Mouse (Mus musculus) hematopoietic stem cell, adult 5-6 weeks (primary cell): ENCODE data around the gene Slc7a10. TPM values are rescaled to one million over a fixed set of nuclear protein-coding genes. Genes with fewer than 3 reads are reported as not detected.

Source experiments
- ATAC-seq, 2 experiments: fragments of 125-278 bp in 1 of 2; replicated peaks in 1 of 2; 2 replicates each; pipeline ENCODE4 v1.8.0; 2016 to 2017; ENCODE audit warnings: inconsistent platforms in 2 of 2, mild to moderate bottlenecking in 2 of 2, moderate number of reproducible peaks in 2 of 2, low read depth in 1 of 2, moderate TSS enrichment in 1 of 2; ENCODE audit not compliant: low FRiP score in 2 of 2, poor library complexity in 2 of 2, severe bottlenecking in 2 of 2, insufficient read depth in 1 of 2, low TSS enrichment in 1 of 2
- total RNA-seq: library from RNA; stranded (forward); fragments of 172-1452, 232-1000 nt; gene quantifications from 2 replicates; pipeline ENCODE4 v1.2.3, GENCODE M21; 2017

The Slc7a10 gene
- total RNA-seq, 1 experiment from 2014 or later: not detected

- no peak for ATAC-seq
These were observed 19.2 kb upstream of the Slc7a10 start for GRCm38 (mm10) chr7:35166988-35167387.

GRCm38 (mm10) chr7:35167925-35168324, 18.3 kb upstream of the Slc7a10 start:
- no peak for ATAC-seq

DNA sequence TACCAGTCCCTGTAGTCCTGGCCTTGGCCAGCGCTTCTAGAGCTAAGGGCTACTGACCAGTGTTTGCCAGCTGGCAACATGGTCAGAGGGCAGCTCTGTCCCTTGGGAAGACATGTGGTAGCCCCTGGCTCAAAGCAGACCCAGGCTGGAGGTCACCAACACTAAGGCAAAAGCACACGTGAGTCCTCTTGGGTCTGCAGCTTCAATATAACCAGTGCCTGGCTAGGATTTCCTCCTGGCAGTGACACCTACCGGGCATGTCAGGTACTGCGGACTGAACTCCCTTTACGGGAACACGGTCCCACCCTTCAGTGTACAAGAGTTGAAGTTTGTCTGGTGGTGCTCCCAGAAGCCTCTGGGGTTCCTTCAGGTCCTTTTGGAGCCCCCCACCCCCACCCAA, 16.8 kb upstream of the Slc7a10 start:
- ATAC-seq: peak; percentile 79 to 87

- ATAC-seq: peak; percentile 51 to 61
These were observed 14.3 kb upstream of the Slc7a10 start for GRCm38 (mm10) chr7:35171867-35172382.

- no peak for ATAC-seq
These were observed 13.7 kb upstream of the Slc7a10 start for GRCm38 (mm10) chr7:35172519-35172918.

GRCm38 (mm10) chr7:35175533-35175932, 10.7 kb upstream of the Slc7a10 start:
- ATAC-seq: no peak

DNA sequence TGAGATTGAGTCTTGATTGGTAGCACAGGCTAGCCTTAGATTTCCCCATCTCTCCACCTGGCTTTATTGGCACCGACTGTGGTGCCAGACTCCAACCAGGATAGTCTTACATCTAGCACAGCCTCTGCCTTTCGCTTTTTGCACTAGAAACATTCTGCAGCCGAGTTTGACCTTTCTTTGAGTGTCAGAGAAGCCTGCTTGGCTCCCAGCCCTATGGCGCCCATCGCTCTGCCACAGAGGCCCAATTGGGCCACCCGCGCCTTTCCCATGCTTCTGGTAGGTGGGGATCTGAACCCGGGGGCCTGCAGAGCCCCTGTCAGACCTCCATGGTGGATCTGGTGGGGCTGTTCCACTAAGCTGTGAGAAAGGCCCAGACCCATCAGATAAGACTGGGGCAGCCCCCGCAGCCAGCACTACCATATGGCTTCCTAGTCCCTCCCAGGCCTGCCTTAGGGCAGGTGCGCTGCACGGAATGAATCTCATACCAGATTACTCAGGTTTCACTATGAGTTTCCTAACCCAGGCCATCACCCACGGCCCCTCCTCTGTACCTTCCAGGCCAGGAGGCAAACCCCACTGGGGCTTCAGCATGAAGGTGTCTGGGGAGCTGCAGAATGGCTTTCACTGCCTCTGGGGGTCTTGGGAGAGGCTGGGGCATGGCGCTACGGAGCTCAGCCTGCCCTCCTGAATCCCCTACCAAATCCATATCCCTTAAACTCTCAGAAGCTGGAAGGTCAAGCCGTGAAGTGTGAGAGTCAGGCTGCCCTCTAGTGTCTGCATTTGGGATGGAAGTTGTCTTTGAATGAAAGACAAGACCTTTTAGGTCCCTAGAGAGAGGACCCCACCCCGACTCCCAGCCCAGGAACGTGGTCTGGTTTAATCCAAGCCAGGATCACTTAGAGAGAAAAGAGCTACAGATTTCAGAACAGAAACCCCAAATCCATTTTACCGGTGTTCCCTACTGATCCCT, 9.5 kb upstream of the Slc7a10 start:
- no peak for ATAC-seq

- peak in 1 of 2 experiments; percentile 51; a peak in 2 of 4 replicates for ATAC-seq
These were observed 1.1 kb upstream of the Slc7a10 start for GRCm38 (mm10) chr7:35184833-35185724.

DNA sequence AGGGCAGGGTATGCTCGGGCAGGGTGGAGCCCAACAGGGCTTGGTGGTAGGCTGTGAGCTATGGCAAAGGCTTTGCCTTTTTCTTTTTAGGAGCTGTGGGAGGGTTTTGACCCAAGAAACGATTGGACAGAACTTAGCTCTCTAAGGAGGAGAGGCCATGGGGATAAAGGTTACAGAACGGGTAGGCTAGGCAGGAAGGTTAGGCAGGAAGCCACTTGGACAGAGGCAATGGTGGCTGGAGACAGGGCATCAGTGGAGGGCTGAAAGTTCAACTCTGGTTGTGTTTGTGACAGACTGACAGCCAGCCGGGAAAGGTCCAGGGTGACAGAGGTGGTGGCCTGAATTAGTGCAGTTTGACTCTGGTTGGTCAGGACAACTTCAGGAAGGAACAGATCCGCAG, 3.5 kb downstream of the Slc7a10 start:
- ATAC-seq: no peak

DNA sequence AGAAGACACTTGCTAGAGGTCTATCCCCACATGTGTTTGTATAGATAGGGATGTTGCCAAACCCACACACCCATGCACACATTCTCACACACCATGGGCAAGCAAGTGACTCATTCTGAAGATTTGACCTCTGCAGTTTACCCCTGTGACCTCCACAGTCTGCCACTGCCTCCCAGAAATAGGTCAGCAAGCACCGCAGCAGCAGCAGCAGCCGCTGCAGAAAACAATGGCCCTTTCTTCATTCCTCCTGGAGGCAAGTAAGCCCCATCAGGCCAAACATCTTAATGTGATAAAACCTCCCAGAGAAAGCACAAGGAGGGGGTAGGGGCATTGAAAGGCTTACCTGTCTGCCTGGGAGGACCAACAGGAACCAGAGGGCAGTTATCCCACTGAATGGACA, 5.1 kb downstream of the Slc7a10 start:
- ATAC-seq: no peak

GRCm38 (mm10) chr7:35197022-35197421, 10.8 kb downstream of the Slc7a10 start:
- ATAC-seq: no peak

DNA sequence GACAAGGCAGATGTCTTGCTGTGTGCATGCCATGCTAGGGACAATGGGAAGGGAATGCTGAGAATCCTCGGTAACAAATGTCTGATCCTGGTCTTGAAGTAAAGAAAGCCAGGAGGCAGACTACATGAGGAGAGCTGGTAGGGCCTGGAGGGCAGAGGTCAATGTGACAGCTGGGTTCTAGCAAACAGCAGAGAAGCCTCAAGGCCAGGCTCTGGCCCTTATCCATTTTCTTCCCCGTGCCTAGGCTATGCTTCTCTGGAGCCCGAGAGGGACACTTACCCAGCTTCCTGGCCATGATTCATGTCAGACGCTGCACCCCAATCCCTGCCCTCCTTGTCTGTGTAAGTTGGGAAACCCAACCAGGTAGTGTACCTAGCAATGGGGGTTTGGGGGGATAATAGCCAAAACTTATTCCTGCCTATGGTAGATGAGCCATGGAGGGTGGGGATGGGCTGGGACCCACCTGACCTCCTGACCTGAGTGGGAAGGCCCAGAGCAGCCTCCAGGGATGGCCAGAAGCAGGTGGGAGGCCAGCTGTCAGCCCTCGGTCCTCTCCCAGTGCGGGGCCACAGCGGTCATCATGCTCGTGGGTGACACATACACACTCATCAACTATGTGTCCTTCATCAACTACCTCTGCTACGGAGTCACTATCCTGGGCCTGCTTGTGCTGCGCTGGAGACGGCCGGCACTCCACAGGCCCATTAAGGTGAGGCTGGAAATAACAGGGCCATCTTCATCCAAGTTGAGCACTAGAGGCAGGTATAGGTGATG, 13.0 kb downstream of the Slc7a10 start:
- no peak for ATAC-seq

DNA sequence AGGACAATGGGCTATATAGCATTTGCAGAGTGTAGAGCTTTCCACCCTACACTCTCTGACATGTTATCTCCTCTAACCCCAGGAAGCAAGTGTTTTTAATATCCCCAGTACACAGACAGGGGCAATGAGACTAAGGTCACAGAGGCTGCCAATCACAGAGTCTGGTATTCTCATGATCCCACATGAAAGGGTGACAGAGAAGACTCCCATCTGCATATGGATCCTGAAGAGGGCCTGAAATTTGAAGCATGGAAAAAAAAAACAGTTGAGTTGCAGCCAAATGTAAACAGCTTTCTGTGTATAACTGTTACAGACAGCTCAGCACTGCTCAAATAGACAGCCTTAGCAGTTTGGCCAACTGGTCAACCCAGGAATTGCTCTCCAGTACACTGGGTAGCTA, 13.6 kb downstream of the Slc7a10 start:
- no peak for ATAC-seq

- no peak for ATAC-seq
These were observed 25.6 kb downstream of the Slc7a10 start for GRCm38 (mm10) chr7:35211791-35212190.

DNA sequence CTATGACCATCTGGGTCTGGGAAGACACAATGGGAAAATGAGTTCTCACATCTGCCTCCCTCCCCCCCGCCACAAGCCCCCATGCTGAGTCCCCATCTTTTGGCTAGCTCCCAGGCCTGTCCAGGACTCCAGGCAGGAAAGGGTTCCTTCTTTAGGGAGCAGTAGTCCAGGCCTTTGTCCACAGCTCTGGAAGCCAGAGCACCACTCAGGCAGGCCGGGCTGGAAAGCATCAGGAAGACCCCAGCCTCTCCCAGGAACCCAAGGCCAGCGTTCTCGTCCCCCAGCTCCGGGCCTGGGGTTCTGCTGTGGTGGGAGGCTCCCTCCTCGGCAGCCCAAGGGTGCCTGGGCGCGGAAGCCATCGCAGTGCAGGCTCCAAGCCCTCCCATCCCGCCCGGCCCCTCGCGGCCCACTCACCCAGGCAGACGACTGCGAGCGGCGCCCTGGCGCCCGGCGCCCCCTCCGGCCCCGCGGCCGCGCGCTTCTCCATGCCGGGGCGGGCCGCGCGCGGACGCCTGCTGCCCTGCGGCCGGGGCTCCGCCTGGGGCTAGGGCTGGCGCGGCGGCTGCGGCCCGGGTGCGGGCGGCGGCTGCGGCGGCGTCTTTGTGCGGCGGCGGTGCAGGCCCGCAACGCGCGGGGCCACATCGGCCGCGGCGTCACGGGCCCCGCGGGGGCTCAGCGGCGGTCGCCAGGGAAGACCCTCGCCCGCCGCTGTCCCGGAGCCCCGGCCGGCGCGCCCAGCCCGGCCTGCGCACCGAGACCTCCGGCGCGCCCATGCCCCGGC, 28.4 kb downstream of the Slc7a10 start:
- 0 out of 4 replicates have a peak, but pooled peaks of 1 of the 2 experiments have one; percentile 27 for ATAC-seq

DNA sequence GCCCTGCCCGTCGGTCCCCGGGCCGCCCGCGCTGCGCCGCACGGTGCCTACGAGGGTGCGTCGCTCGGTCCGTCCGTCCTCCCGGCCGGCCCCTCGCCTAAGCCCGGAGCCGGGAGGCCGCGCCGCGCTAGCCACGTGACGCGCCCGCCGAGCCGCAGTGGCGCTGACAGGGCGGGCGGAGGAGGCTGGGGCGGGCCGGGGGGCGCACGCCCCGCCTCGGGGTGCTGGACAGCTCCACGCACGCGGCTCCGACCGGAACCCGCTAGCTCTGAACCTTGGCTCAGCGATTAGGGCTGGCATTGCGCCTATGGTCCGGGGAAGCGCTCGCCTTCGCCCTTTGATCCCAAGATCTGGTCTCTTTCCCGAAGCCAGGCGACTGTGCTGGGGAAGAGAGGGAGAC, 29.0 kb downstream of the Slc7a10 start, which contains the start of gene Lrp3:
TSS of gene Lrp3 (minus strand) at position 274 of the 400 bp plus-strand sequence.
- no peak for ATAC-seq
